Mouse (Mus musculus): ENCODE measurements around the gene A230050P20Rik.

DNA sequence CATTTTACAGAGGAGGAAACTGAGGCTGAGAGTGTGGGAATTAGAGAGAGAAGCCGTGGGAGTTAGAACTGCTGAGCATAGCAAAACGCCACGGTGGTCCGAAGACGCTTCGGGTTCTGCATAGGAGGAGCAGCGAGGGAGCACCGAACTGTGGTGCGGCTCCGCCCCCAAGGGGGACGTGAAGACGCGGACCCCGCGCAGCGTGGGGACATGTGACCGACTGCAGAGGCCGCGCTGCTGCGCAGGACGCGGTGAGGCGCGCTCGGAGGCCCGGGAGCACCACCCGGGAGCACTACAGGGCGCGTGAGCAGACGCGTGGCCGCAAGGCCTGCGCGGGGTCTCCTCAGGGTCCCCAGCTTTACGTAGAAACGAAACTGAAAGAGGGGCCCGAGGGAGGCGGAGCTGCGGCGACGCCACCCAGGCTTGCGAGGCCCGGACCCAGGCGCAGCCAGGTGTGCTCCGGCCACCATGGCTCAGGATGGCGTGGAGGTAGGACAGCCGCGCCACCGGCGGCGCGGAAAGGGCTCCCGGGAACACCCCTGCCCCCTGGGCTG is at the start of gene A230050P20Rik:
- TF ChIP-seq CTCF (IDR thresholded peaks at IDR 0.05; ENCODE audit: low read depth, low read length) (no peak), POLR2A (IDR thresholded peaks at IDR 0.05; ENCODE audit: borderline replicate concordance, low read depth, low read length) (no peak)
